Mouse (Mus musculus) G1E (cell line): ENCODE measurements around the gene Tnik. TPM values are rescaled to one million over a fixed set of nuclear protein-coding genes. Genes with fewer than 3 reads are reported as not detected.

Source experiments
- ATAC-seq: 2 replicates; pipeline ENCODE4 v1.8.0; 2016; ENCODE audit warnings: mild to moderate bottlenecking; ENCODE audit not compliant: insufficient number of reproducible peaks, poor library complexity, low FRiP score, severe bottlenecking; ENCODE audit errors: extremely low read depth
- DNase-seq: peaks from one replicate; pipeline ENCODE4 v3.0.0; 2012; ENCODE audit warnings: low spot score
- H3K27me3 ChIP-seq: 2 replicates; pipeline ENCODE4 v1.6.1; 2012; ENCODE audit warnings: mild to moderate bottlenecking, low read length, inconsistent platforms; ENCODE audit not compliant: insufficient read depth
- H3K36me3 ChIP-seq: replicated peaks from 2 replicates; pipeline ENCODE3; 2012; ENCODE audit warnings: mild to moderate bottlenecking, inconsistent platforms
- H3K4me1 ChIP-seq: 2 replicates; pipeline ENCODE4 v1.6.1; 2012; ENCODE audit warnings: low read depth, low read length, inconsistent platforms, mixed read lengths; ENCODE audit not compliant: insufficient read depth
- H3K4me3 ChIP-seq: 2 replicates; pipeline ENCODE4 v1.5.1; 2012; ENCODE audit warnings: low read depth, mild to moderate bottlenecking, inconsistent platforms, low read length, moderate library complexity, mixed read lengths
- H3K9me3 ChIP-seq: replicated peaks from 2 replicates; pipeline ENCODE4 v1.6.1; 2012; ENCODE audit warnings: inconsistent platforms
- CTCF ChIP-seq: IDR thresholded peaks from 2 replicates; pipeline ENCODE4 v1.5.1; 2012; ENCODE audit warnings: low read depth, low read length, inconsistent platforms, mixed read lengths
- GATA1 ChIP-seq: IDR thresholded peaks from 2 replicates; pipeline ENCODE4 v1.6.1; 2012; ENCODE audit warnings: borderline replicate concordance, low read length, inconsistent platforms, mixed read lengths
- GATA2 ChIP-seq: IDR thresholded peaks from 2 replicates; pipeline ENCODE4 v1.6.1; 2012; ENCODE audit warnings: low read depth, low read length, inconsistent platforms, borderline replicate concordance
- POLR2AphosphoS5 ChIP-seq: IDR thresholded peaks from 2 replicates; pipeline ENCODE4 v1.6.1; 2012; ENCODE audit warnings: low read depth, low read length, inconsistent platforms; ENCODE audit not compliant: insufficient replicate concordance
- TAL1 ChIP-seq: conservative IDR thresholded peaks from 2 replicates; pipeline ENCODE4 v1.6.1; 2012; ENCODE audit warnings: low read depth, low read length, inconsistent platforms, mixed read lengths
- polyA plus RNA-seq: library from polyadenylated mRNA; stranded (reverse); fragments of >175 nt; gene quantifications from 2 replicates; pipeline ENCODE4 v1.2.3, GENCODE M21; 2012
- total RNA-seq, 2 experiments: library from RNA; stranded (forward) in 1 of 2; stranded (reverse) in 1 of 2; fragments of 200-1000 nt in 1 of 2; fragments of >200 nt in 1 of 2; fragmentation: Nextera tagmentation in 1 of 2; gene quantifications; 2 replicates each; pipeline ENCODE4 v1.2.3; 2014 to 2017

Gene Tnik
- total and polyA plus RNA-seq, 3 experiments, result 0.69 to 4.6 (median 1.1) TPM

DNA sequence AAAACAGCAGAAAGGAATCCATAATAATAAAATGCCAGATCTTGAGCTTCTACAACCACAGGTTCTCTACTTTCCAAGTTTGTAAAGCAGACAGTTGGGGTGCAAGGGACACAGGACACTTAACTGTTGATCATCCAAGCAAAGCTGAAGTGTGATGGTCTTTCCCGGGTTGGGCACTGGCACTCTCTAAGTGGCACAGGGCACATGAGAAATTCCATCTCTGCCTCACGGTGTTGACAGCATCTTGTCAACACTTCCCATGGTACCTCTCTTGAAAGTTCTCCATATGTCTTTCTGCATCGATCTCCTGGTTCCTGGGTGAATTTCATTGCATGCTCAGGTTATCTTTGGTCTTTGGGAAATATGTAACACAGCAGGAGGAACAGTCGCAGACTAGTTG is 373.8 kb downstream of the Tnik start:
- ATAC-seq, result no peak
- Histone ChIP-seq H3K9me3 (no peaks in the 10 kb centered on the region), H3K4me3 (no peak overlapping the region), H3K27me3 (no peaks in the 10 kb centered on the region), H3K4me1 (no peaks in the 10 kb centered on the region), H3K36me3 (no peaks in the 10 kb centered on the region)
- no peak for DNase-seq
- TF ChIP-seq CTCF (no peak), POLR2AphosphoS5 (no peak), GATA1 (no peak), GATA2 (no peak), TAL1 (no peak)

DNA sequence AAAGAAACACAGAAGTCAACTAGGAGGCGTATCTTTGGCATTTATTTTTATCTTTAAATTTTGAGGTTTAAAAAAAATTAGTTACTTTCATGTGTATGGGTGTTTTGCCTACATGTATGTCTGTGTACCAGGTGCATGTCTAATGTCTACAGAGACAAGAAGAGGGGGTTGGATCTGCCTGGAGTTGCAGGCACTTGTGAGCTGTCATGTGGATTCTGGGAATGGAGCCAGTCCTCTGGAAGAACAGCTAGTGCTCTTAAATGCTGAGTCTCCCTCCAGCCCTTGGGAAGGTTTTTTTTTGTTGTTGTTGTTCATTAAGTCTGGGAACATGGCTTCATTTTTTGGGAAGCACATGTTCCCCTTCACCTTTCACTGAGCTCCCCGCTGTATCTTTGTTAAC is 375.9 kb downstream of the Tnik start:
- Histone ChIP-seq H3K27me3 (no peaks in the 10 kb centered on the region), H3K36me3 (no peaks in the 10 kb centered on the region), H3K4me1 (no peaks in the 10 kb centered on the region), H3K9me3 (no peaks in the 10 kb centered on the region), H3K4me3 (no peak overlapping the region)
- no peak for DNase-seq
- TF ChIP-seq TAL1, result no peak
- TF ChIP-seq POLR2AphosphoS5, result no peak
- TF ChIP-seq GATA1, result no peak
- TF ChIP-seq GATA2, result no peak
- TF ChIP-seq CTCF, result no peak
- no peak for ATAC-seq

DNA sequence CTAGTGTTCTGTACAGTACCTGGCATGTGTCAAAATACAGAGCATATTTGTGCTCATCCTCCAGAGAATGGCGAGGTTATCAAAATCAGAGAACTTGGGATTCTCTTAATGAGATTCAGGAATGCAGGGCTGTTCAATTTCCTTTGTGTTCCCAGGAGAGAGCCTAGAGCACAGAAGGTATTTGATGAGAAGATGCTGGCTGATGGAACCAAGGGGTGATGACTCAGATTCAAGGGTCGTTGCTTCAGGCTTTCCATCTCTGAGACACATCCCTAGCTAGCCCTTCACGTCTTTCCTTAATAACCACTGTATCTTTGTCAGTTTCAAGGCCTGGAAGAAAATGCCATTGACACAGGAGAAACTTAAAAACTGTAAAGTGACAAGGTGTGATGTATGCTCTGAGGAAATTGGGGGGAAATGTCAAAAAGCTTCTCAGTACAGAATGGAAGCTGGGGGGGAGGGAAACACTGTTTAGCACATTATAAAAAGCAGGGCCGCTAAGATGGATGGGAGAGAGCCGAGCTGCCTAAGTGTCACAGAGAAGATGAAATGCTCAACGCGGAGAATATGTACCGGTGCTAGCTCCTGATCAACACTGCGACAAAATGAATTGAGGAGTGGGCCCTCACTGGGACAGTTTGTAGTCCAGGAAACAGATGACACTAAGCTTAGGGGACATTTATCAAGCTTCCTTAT is 380.4 kb downstream of the Tnik start:
- TF ChIP-seq POLR2AphosphoS5, result no peak
- TF ChIP-seq GATA2, result no peak
- TF ChIP-seq TAL1, result no peak
- TF ChIP-seq CTCF, result no peak
- TF ChIP-seq GATA1, result no peak
- no peaks in the 10 kb centered on the region for H3K9me3 ChIP-seq
- no peaks in the 10 kb centered on the region for H3K4me1 ChIP-seq
- H3K4me3 ChIP-seq, result no peak overlapping the region
- no peaks in the 10 kb centered on the region for H3K27me3 ChIP-seq
- DNase-seq, result no peak
- no peaks in the 10 kb centered on the region for H3K36me3 ChIP-seq
- no peak for ATAC-seq

DNA sequence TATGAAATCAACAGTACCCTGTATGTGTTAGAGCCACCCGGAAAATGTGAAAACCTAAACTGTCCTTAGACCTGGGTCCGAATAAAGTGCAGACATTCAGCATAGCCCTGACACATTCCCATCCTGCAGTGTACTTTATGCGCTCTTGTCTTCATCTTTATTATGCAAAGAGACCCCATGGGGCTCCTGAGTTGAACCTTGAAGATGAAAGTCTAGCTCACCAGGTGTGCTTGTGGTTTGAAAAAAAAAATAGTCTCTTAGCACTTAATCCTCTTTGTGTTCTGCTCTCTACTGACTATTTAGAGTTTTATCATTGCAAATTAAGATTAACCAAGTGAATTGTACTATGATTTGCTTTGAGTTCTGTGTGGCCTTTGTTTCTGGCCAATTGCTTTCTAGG is 389.6 kb downstream of the Tnik start:
- DNase-seq (no peak), ATAC-seq (no peak)
- Histone ChIP-seq H3K4me1 (no peaks in the 10 kb centered on the region), H3K36me3 (no peaks in the 10 kb centered on the region), H3K27me3 (peaks cover 4% of the 10 kb centered on the region; the same call in 1 of the 2 replicates), H3K4me3 (no peak overlapping the region), H3K9me3 (no peaks in the 10 kb centered on the region)
- TF ChIP-seq GATA2 (no peak), GATA1 (no peak), CTCF (no peak), POLR2AphosphoS5 (no peak), TAL1 (no peak)

DNA sequence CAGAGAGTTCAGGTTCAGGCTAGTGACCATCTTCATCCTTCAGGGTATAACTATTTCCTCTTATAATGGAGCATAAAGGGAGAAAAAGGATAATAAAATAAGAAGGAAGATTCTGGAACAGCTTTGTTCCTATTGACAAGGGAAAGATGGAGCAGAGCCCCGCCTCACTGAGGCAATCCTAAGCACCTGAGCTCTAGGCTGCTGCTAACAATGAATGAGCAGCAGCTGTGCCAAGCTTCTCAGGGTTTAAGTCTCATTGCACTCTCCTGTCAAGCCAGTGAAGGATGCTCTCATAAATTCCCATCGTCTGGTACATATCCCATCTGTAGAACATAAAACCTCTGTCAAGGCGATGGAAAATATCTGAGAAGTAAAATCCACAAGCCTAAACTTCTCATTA is 390.0 kb downstream of the Tnik start:
- Histone ChIP-seq H3K36me3 (no peaks in the 10 kb centered on the region), H3K27me3 (peaks cover 4% of the 10 kb centered on the region; the same call in 1 of the 2 replicates), H3K4me1 (no peaks in the 10 kb centered on the region), H3K9me3 (no peaks in the 10 kb centered on the region), H3K4me3 (no peak overlapping the region)
- DNase-seq, result no peak
- no peak for ATAC-seq
- TF ChIP-seq TAL1, result no peak
- TF ChIP-seq GATA1, result no peak
- TF ChIP-seq CTCF, result no peak
- no peak for TF ChIP-seq GATA2
- no peak for TF ChIP-seq POLR2AphosphoS5

DNA sequence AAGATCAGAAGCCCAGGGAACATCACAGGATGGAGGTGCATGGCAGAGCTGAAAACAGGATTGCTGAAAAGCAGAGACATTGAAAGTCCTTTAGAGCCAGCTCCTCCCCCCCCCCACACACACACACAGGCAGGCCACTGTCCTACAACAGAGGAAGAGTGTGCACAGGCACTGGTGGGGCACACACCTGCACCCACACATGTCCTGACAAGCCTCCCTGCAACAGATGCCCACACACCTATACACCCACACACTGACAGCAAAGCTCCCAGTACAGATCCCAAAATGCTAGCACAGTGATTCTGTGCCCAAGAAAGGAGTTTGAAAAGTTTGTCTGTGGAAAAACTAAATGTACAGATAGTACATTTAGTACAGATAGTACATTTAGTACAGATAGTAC is 391.7 kb downstream of the Tnik start:
- no peak for TF ChIP-seq GATA1
- TF ChIP-seq CTCF, result no peak
- DNase-seq, result no peak
- Histone ChIP-seq H3K36me3 (no peaks in the 10 kb centered on the region), H3K4me3 (no peak overlapping the region), H3K4me1 (no peaks in the 10 kb centered on the region), H3K27me3 (peaks cover 7% of the 10 kb centered on the region; the same call in 1 of the 2 replicates), H3K9me3 (no peaks in the 10 kb centered on the region)
- no peak for ATAC-seq

DNA sequence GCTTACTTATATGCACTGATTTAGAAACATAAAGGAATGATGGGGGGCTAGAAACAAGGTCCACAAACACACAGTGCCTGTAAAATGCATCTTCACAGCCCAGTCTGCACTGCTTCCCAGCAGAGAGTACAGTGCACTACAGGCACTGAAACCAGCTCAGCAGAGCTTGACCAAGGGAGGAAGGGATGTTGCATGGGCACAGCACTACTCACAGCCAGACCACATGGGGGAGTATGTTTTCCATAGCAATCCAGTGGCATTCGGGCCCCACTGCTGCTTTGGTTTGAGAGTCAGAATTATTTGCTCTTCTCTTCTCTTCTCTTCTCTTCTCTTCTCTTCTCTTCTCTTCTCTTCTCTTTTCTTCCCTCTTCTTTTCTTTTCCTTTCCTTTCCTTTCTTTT is 395.3 kb downstream of the Tnik start:
- Histone ChIP-seq H3K4me3 (no peak overlapping the region), H3K27me3 (0 out of 2 replicates have a peak, but pooled peaks cover 5% of the 10 kb centered on the region), H3K9me3 (no peaks in the 10 kb centered on the region), H3K4me1 (no peaks in the 10 kb centered on the region), H3K36me3 (no peaks in the 10 kb centered on the region)
- ATAC-seq (no peak), DNase-seq (no peak)
- TF ChIP-seq POLR2AphosphoS5, result no peak
- no peak for TF ChIP-seq GATA1
- TF ChIP-seq TAL1, result no peak
- TF ChIP-seq CTCF, result no peak
- no peak for TF ChIP-seq GATA2
